Mouse (Mus musculus) testis, adult 2 months (tissue): ENCODE measurements around the gene Epha5.

Source experiments
- CTCF ChIP-seq: fragments of 200-500 bp; IDR thresholded peaks from 2 replicates; pipeline ENCODE4 v1.5.1; 2012; ENCODE audit warnings: low read depth, mild to moderate bottlenecking, inconsistent platforms, low read length, moderate library complexity; ENCODE audit not compliant: control insufficient read depth, insufficient read depth, insufficient replicate concordance
- POLR2A ChIP-seq: fragments of 200-500 bp; IDR thresholded peaks from 2 replicates; pipeline ENCODE4 v1.6.1; 2012; ENCODE audit warnings: low read depth, mild to moderate bottlenecking, inconsistent platforms, low read length, moderate library complexity; ENCODE audit not compliant: control insufficient read depth

DNA sequence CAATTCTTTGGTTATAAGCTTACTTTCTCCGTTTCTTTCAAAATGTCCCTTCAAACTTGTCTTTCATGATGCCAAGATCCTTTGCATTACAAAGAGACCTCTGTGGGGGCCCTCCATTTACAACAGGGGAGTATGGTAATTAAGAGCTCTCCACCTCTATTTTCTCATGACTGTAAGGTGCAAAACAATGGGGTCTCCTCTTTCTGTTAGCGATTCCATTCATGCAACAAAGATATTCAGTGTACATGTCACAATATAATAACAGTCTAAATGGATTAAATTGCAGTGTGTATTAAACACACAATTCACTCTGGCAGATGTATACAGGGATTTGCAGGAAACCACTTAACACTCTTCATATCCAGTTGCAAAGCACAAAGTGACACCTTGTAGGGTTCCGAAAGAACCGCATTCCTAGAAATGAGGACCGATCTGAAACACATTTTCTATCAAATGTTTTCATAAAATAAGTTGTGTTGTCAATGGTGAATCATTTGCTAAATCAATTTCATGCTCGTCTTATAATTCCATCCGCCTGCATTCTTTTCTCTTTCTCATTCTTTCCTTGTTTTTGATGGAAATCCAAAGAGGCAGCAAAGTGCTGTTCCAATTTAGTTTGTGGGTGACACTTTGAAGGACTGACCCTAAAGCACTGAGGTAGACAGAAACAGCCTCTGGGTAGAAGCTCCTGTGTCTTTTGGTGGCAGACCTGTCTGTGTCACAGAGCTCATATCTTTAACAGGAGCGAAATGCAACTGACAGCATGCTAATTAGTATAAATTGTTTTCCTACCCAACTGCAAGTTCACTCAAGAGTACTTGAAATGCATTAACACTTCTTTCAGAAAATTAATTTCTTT, 118.1 kb downstream of the Epha5 start:
- no peak for TF ChIP-seq CTCF
- no peak for TF ChIP-seq POLR2A
